Mouse (Mus musculus) neural tube, embryonic 13.5 days (tissue): ENCODE data around the gene Cdh13. TPM values are rescaled to one million over a fixed set of nuclear protein-coding genes. Genes with fewer than 3 reads are reported as not detected.
"Not testable (repeated sequence)": the region's sequence is repeated elsewhere in the genome, so short reads cannot be mapped to it uniquely, and the experiment has no call there.

Experiments used
- ATAC-seq: fragments of 200-750 bp; cut with Nextera tagmentation; 2 replicates; pipeline ENCODE4 v1.8.0; 2017; ENCODE audit warnings: low read depth, mild to moderate bottlenecking, moderate TSS enrichment, moderate library complexity
- H3K27ac ChIP-seq: fragments of 300-500 bp; sonication (generic); replicated peaks from 2 replicates; pipeline ENCODE4 v1.5.1; 2015; ENCODE audit warnings: moderate library complexity, mild to moderate bottlenecking, inconsistent platforms
- H3K27me3 ChIP-seq: fragments of 300-500 bp; sonication (generic); 2 replicates; pipeline ENCODE4 v1.6.1; 2015; ENCODE audit warnings: mild to moderate bottlenecking, inconsistent platforms
- H3K36me3 ChIP-seq: fragments of 300-500 bp; sonication (generic); 2 replicates; pipeline ENCODE4 v1.6.1; 2015; ENCODE audit warnings: mild to moderate bottlenecking, inconsistent platforms
- H3K4me1 ChIP-seq: fragments of 300-500 bp; sonication (generic); replicated peaks from 2 replicates; pipeline ENCODE4 v1.6.1; 2015; ENCODE audit warnings: inconsistent platforms
- H3K4me2 ChIP-seq: fragments of 300-500 bp; sonication (generic); 2 replicates; pipeline ENCODE4 v1.6.1; 2015; ENCODE audit warnings: inconsistent platforms, mild to moderate bottlenecking, moderate library complexity
- H3K4me3 ChIP-seq: fragments of 300-500 bp; sonication (generic); 2 replicates; pipeline ENCODE4 v1.5.1; 2015; ENCODE audit warnings: mild to moderate bottlenecking, inconsistent platforms
- H3K9ac ChIP-seq: fragments of 300-500 bp; sonication (generic); 2 replicates; pipeline ENCODE4 v1.6.1; 2015; ENCODE audit warnings: moderate library complexity, mild to moderate bottlenecking, inconsistent platforms
- H3K9me3 ChIP-seq: fragments of 300-500 bp; sonication (generic); 2 replicates; pipeline ENCODE4 v1.6.1; 2016; ENCODE audit warnings: inconsistent platforms
- WGBS: fragments of 180-500 bp; shearing (Covaris S2); methylation state at CpG from one replicate; pipeline ENCODE4 v1.1.7; 2015; 5-methylcytosine and 5-hydroxymethylcytosine counted together
- polyA plus RNA-seq: library from polyadenylated mRNA; unstranded; fragments of >200 nt; fragmentation: Nextera tagmentation; extraction: Ambion mirVana; gene quantifications from 2 replicates; pipeline ENCODE4 v1.2.1, GENCODE M21; 2015

The Cdh13 gene
- polyA plus RNA-seq, 1 experiment from 2014 or later = 69.8 TPM

DNA sequence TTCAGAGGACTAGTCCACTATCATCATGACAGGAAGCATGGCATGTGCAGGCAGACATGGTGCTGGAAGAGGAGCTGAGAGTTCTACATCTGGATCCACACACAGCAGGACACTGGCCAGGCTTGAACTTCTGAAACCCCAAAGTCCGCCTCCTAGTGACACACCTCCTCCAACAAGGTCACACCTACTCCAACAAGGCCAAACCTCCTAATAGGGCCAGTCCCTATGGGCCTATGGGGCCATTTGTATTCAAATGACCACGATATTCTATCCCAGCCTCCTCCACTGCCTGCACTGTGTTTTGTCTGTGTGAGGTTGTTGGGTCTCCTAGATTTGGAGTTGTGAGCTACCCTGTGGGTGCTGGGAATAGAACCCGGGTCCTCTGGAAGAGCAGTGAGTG is 1060.1 kb downstream of the Cdh13 start:
- Histone ChIP-seq H3K4me3 (peak overlapping the region; percentile 74), H3K4me2 (peak overlapping the region; percentile 49), H3K9me3 (no peaks in the 10 kb centered on the region), H3K36me3 (peaks cover 28% of the 10 kb centered on the region), H3K27ac (peak overlapping the region; percentile 43; the same call in 1 of the 2 replicates), H3K4me1 (peaks cover 12% of the 10 kb centered on the region), H3K27me3 (peaks cover 11% of the 10 kb centered on the region), H3K9ac (no peak overlapping the region)
- peak; percentile 23 for ATAC-seq
- WGBS = 86% methylated on average over 3 of the region's 3 CpGs

DNA sequence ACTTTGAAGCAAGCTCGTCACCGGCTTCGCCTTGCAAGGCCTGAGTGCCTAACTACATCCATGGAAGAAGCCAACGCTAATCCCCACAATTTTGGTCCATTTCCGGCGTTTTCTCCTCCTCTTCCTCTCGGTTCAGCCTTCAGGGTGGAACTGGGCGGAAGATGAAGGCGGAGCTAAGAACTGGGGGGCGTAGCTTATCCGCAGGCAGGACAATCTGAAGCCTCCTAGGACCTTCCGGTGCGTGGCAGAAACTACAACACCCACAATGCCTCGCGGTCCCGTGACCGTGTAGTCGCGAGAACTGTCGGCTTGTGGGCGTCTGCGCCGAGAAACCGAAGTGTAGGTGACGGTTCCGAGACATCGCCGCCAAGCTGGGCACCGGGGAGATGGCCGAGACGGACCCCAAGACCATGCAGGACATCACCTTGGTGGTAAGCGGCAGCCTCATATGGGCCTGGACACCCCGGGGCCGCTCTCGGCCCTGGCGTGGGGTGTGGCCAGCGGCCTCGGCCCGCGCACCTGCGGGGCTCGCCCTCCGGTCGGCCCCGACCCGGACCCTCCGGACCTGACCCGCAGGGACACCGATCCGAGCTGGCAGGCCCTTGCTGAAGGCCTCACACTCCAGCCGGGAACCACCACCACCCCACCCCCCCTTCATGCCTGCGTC is 1060.8 kb downstream of the Cdh13 start, which contains the start of gene Hsbp1:
Hsbp1 (plus strand) TSS at position 299 of the 667 bp plus-strand sequence.
- Histone ChIP-seq H3K4me2 (peak within 1 kb of the TSS; percentile 63), H3K9me3 (no peaks in the 10 kb centered on the region), H3K4me1 (peaks cover 12% of the 10 kb centered on the region), H3K36me3 (peaks cover 35% of the 10 kb centered on the region), H3K4me3 (peak within 1 kb of the TSS; percentile 74), H3K27me3 (peaks cover 11% of the 10 kb centered on the region), H3K27ac (peak within 1 kb of the TSS; percentile 57; the same call in 1 of the 2 replicates), H3K9ac (peak within 1 kb of the TSS; percentile 91)
- 3% methylated on average over 52 of the region's 52 CpGs for WGBS
- peak; percentile 99 for ATAC-seq

DNA sequence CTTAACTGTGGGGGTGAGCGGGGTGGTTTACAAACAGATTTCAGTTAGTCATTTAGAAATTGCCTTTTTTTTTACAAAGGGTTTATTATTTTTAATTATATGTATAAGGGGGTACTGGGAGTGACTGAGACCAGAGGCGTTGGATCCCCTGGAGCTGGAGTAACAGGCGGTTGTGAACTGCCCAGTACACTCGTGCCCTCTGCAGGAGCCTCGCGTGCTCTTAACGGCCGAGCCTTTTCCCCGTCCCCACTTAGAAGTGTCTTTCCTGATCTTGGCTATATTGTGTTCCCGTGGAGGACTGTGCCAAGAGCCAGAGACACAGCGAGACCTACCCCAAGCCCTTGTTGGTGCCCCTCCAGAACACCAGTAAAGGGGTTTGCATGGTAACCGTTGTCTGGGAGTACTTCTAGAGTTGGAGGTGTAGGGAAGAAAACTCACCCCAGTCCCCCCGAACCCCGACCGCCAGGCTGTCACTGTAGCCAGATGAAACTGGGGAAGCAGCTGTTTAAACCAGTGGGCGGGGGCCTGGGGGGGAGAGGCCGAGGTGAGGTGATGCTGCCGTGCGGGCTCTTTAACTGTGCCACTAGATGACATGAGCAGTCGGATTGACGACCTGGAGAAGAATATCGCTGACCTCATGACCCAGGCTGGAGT is 1061.6 kb downstream of the Cdh13 start:
- H3K27ac ChIP-seq = 0 out of 2 replicates have a peak overlapping the region, but pooled peaks have one; percentile 57
- H3K4me3 ChIP-seq = peak overlapping the region; percentile 74
- H3K9ac ChIP-seq = peak overlapping the region; percentile 91
- H3K4me1 ChIP-seq = peaks cover 12% of the 10 kb centered on the region
- peaks cover 6% of the 10 kb centered on the region for H3K27me3 ChIP-seq
- ATAC-seq = no peak
- peak overlapping the region; percentile 63 for H3K4me2 ChIP-seq
- no peaks in the 10 kb centered on the region for H3K9me3 ChIP-seq
- WGBS = 62% methylated on average over 22 of the region's 22 CpGs
- peaks cover 42% of the 10 kb centered on the region for H3K36me3 ChIP-seq

DNA sequence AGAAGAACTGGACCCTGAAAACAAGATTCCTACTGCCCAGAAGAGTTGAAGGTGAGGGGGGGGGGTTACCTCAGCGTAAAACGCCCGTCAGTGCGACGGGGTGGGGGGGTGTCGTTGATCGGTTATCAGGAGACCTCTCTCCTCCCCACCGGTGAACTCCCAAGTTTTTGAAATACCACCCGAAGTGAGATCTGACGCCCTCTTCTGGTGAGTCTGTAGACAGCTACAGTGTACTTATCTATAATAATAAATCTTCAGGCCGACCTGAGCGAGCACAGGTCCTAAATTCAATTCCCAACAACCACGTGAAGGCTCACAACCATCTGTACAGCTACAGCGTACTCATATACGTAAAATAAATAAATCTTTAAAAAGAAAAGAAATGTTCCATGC is 1062.1 kb downstream of the Cdh13 start:
- H3K4me2 ChIP-seq = peak overlapping the region; percentile 63
- H3K4me1 ChIP-seq = peaks cover 12% of the 10 kb centered on the region
- 85% methylated on average over 15 of the region's 15 CpGs for WGBS
- H3K4me3 ChIP-seq = peak overlapping the region; percentile 74
- no peaks in the 10 kb centered on the region for H3K9me3 ChIP-seq
- H3K36me3 ChIP-seq = peaks cover 47% of the 10 kb centered on the region
- ATAC-seq = no peak
- peak overlapping the region; percentile 91; the same call in 1 of the 2 replicates for H3K9ac ChIP-seq
- H3K27ac ChIP-seq = no peak overlapping the region
- peaks cover 6% of the 10 kb centered on the region; the same call in 1 of the 2 replicates for H3K27me3 ChIP-seq

DNA sequence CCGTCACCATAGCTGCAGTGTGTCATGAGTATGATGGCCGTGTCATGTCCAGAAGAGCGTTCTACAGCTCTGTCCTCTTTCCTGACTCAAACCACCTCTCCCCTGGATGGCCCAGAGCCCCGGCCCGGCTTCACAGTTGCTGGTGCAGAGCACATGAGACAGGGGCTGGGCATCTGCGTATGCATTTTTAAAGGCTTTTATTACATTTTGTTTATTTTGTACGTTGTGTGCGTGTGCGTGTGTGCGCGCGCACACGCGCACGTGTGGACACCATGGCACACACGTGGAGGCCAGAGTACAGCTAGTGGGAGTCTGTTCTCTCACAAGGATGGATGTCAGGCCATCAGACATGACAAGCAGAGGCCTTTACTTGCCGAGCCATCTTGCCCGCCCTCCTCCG is 1068.1 kb downstream of the Cdh13 start:
- Histone ChIP-seq H3K4me1 (no peaks in the 10 kb centered on the region), H3K4me2 (no peak overlapping the region), H3K27ac (no peak overlapping the region), H3K9ac (no peak overlapping the region), H3K27me3 (no peaks in the 10 kb centered on the region), H3K36me3 (peaks cover 47% of the 10 kb centered on the region), H3K9me3 (no peaks in the 10 kb centered on the region), H3K4me3 (no peak overlapping the region)
- ATAC-seq = no peak
- WGBS = 94% methylated on average over 19 of the region's 19 CpGs

DNA sequence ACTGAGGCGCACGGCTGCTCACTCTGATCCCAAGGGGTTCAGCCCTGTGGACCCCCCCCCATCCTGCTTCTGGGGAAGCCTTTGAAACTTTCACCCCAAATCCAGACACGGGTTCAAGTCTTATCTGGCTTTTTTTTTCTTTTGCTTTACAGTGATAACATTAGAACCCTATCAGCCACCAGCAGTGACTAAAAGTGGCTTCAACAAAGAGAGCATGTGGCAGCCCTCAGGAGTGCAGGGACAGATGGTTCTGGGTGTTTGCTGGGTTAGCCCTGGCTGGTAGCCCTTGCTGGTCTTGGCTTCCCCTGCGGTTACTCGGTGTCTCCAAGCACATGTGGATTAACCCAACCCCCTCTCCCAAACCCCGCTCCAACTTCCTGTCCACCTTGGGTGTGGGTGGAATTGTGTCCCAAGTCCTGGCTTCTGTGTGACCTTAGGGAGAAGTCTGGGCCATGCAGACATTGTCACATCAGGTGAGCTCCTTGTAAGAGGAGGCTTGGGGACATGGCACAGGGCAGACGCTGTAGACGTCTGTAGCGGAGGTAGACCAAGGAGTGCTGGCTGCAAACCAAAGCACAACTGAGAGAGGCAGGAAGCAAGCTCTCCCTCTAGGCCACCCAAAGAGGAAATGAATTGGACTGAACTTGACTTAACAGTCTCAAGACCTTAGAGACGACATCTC is 1069.6 kb downstream of the Cdh13 start:
- 86% methylated on average over 10 of the region's 10 CpGs for WGBS
- ATAC-seq = no peak
- H3K9me3 ChIP-seq = no peaks in the 10 kb centered on the region

DNA sequence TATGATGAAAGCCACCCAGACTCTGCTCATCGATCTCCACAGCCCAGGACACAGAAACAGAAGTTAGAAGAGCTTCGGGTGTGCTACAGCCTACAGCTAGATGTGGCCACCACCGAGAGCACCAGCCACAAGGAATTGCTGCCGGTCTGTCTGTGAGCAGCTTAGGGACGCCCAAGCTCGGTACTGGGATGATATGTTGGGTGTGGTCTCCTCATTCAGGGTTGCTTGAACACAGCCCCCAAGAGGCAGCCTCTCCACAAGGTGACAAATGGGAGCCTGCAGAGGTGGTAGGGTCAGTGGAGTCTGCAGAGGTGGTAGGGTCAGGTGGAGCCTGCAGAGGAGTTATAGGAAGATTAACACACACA is 1070.1 kb downstream of the Cdh13 start:
- Histone ChIP-seq H3K4me3 (no peak overlapping the region), H3K4me2 (no peak overlapping the region), H3K9ac (no peak overlapping the region), H3K27me3 (no peaks in the 10 kb centered on the region), H3K36me3 (peaks cover 27% of the 10 kb centered on the region), H3K9me3 (no peaks in the 10 kb centered on the region), H3K27ac (no peak overlapping the region), H3K4me1 (no peaks in the 10 kb centered on the region)
- ATAC-seq = no peak
- WGBS = 92% methylated on average over 6 of the region's 6 CpGs

More for the DNA sequence above, 1069.6 kb downstream of the Cdh13 start:
- H3K27me3 ChIP-seq = no peaks in the 10 kb centered on the region
- no peaks in the 10 kb centered on the region for H3K4me1 ChIP-seq
- no peak overlapping the region for H3K4me2 ChIP-seq
- peaks cover 32% of the 10 kb centered on the region for H3K36me3 ChIP-seq
- H3K27ac ChIP-seq = no peak overlapping the region
- H3K4me3 ChIP-seq = no peak overlapping the region
- H3K9ac ChIP-seq = no peak overlapping the region

DNA sequence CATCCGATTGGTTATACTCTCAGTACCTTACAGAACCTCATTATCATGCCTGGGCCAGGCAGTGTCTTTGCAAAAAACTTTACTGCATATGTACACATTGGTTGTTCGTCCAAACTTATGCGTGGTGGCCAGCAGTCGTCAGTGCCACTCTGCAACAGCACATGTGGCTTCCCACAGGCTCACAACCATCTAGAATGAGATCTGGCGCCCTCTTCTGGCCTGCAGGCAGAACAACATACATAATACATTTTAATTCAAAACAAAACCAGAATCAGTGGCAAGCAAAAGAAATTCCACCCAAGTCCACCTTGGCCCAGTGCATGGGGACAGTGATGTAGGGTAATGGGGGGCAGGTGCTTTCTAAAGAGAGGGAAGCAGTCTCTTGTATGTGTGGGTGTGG is 1073.1 kb downstream of the Cdh13 start:
- not testable (repeated sequence) for H3K4me3 ChIP-seq, H3K27me3 ChIP-seq, H3K9ac ChIP-seq, H3K4me1 ChIP-seq, H3K4me2 ChIP-seq, H3K9me3 ChIP-seq, H3K36me3 ChIP-seq, ATAC-seq, H3K27ac ChIP-seq
- 62% methylated on average over 5 of the region's 5 CpGs for WGBS

DNA sequence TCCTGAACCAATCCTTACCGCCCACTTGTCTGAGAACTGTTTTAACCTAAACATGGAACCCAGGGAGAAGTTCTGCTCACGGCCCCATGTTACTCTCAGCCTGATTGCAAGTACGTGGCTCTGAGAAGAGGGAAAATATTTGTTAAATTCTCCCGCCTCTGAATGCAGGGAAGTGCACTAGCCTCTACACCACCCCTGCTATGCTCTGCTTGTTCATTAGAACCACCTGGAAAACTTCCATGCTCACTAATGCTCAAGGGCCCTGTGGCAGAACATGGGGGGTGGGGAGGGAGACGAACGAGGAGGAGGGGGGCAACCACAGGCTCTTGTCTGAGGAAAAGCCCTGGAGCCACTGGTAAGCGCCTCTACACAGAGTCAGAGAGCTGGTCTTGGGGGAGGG is 1074.6 kb downstream of the Cdh13 start:
- Histone ChIP-seq H3K27me3 (no peaks in the 10 kb centered on the region), H3K4me1 (no peaks in the 10 kb centered on the region), H3K9me3 (no peaks in the 10 kb centered on the region), H3K36me3 (no peaks in the 10 kb centered on the region), H3K4me2 (no peak overlapping the region), H3K27ac (no peak overlapping the region), H3K9ac (no peak overlapping the region), H3K4me3 (no peak overlapping the region)
- 85% methylated on average over 7 of the region's 7 CpGs for WGBS
- ATAC-seq = no peak

DNA sequence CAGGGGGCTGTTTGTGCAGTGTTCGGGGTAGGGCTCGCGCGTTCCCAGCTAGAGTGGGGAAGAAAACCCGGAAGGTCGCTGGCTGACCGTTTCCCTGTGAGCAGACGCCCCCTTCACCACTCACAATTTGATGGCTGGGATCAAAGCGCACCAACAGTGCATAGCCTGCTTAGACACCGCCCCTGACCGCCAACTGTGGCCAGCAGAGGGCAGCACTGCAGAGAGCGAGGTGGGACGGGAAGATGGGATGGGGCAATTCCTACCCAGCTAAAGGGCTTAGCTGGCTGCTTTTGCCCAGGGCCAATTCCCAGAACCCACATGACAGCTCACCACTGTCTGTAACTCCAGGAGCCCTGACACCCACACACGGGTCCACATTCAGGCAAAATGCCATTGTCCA is 1075.3 kb downstream of the Cdh13 start:
- Histone ChIP-seq H3K9me3 (no peaks in the 10 kb centered on the region), H3K9ac (no peak overlapping the region), H3K36me3 (no peaks in the 10 kb centered on the region), H3K4me3 (no peak overlapping the region), H3K4me2 (no peak overlapping the region), H3K27me3 (no peaks in the 10 kb centered on the region), H3K4me1 (no peaks in the 10 kb centered on the region), H3K27ac (no peak overlapping the region)
- WGBS = 44% methylated on average over 14 of the region's 14 CpGs
- no peak for ATAC-seq

DNA sequence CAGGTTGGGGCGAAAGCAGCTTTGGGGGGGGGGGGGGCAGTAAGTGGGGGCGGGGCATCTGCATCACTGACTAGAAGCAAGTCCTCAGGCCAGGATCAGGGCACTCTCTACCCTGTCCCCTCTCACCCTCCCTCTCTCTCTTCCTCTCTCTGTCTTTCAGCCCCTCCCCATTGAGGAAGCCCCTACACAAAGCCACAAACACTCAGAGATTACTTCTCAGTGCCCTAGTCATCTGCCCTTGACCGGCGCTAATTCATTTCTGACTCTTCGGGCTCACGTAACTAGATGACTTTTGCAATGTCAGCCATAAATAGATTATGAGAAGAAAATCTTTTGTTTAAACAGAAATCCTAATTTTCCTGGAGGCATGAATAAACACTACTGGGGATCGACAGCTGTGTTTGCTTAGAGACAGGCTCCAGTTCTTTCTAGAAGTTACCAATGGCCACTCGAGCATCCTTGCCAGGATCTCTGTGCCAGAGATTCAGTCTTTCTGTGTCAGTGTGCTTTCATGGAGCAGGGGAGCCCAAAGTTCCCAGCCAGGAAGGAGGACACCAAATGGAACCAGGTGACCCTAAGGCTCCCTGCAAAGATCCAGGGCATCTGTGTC is 1077.3 kb downstream of the Cdh13 start:
- ATAC-seq = no peak
- H3K4me1 ChIP-seq = no peaks in the 10 kb centered on the region

More for the DNA sequence above, 1077.3 kb downstream of the Cdh13 start:
- no peak overlapping the region for H3K4me2 ChIP-seq
- WGBS = 67% methylated on average over 8 of the region's 8 CpGs
- no peak overlapping the region for H3K4me3 ChIP-seq
- H3K36me3 ChIP-seq = no peaks in the 10 kb centered on the region
- H3K9ac ChIP-seq = no peak overlapping the region
- no peaks in the 10 kb centered on the region for H3K27me3 ChIP-seq
- no peak overlapping the region for H3K27ac ChIP-seq
- no peaks in the 10 kb centered on the region for H3K9me3 ChIP-seq
